ENCODE assay signal across 8 mouse cellular contexts in the genomic region with DNA sequence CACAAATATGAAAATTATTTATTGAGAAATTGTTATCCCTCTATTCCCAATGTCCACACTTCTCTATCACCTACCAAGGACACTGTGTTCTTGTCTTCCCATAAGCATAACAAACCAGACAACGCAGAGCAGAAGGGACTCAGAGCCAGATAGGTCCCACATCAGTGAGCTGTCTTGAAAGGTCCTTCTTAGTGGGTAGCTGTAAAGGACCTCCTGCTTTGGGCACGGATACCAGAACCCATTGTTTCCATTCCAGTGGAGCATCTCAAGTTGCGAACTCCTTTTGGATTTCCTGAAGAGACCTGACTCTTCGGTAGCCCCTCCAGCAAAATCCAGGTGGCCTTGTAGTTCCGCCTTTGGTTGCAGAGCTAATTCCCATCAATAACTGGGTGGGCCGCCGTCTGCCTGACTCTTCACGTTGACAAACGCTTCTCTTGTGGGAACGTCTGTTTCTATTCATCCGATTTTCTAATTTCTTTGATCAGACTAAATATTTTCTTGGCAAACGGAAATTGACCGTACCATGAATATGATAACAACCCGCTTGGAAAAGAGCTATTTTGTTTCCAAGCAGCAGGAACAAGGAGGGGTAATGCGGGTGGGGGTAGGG. TPM values are rescaled to one million over a fixed set of nuclear protein-coding genes. Genes with fewer than 3 reads are reported as not detected.
DNase-seq lines count a peak whose midpoint lies in the region; ATAC-seq lines count a peak whose summit lies in the region.

No protein-coding gene starts in this region.

- peaks cover 2% of the 10 kb centered on the region; the same call in 1 of the 2 replicates for H3K4me1 ChIP-seq in liver, embryonic 11.5 days (replicated peaks; ENCODE audit: control insufficient read depth, insufficient read depth, low read length)
- peaks cover 50% of the 10 kb centered on the region for H3K4me1 ChIP-seq in embryonic facial prominence, embryonic 12.5 days

- no peak for ATAC-seq in liver, embryonic 11.5 days (replicated peaks; ENCODE audit: low FRiP score)
- ATAC-seq in embryonic facial prominence, embryonic 12.5 days (ENCODE audit: insufficient number of reproducible peaks, insufficient read depth, low FRiP score, low TSS enrichment): no peak
- no peak for ATAC-seq in frontal cortex, adult (ENCODE audit: low TSS enrichment)

- peak overlapping the region; percentile 65 for H3K4me2 ChIP-seq in liver, embryonic 11.5 days
- peak overlapping the region; percentile 85 for H3K4me2 ChIP-seq in embryonic facial prominence, embryonic 12.5 days (replicated peaks)

- WGBS in liver, embryonic 11.5 days: 22% methylated on average over 15 of the region's 15 CpGs
- WGBS in embryonic facial prominence, embryonic 12.5 days: 6% methylated on average over 15 of the region's 15 CpGs

- H3K36me3 ChIP-seq in liver, embryonic 11.5 days (ENCODE audit: control insufficient read depth, insufficient read depth, low read length): no peaks in the 10 kb centered on the region
- H3K36me3 ChIP-seq in embryonic facial prominence, embryonic 12.5 days: no peaks in the 10 kb centered on the region

- peak overlapping the region; percentile 42 for H3K4me3 ChIP-seq in liver, embryonic 11.5 days (ENCODE audit: low read depth, low read length)
- H3K4me3 ChIP-seq in embryonic facial prominence, embryonic 12.5 days: 0 out of 2 replicates have a peak overlapping the region, but pooled peaks have one; percentile 16

- H3K27me3 ChIP-seq in liver, embryonic 11.5 days (replicated peaks; ENCODE audit: control insufficient read depth, insufficient read depth, low read length): peaks cover 65% of the 10 kb centered on the region
- H3K27me3 ChIP-seq in embryonic facial prominence, embryonic 12.5 days: no peaks in the 10 kb centered on the region

- intact Hi-C loops in heart, postnatal 14 days (cut with DNase I): no loop called here

- H3K27ac ChIP-seq in liver, embryonic 11.5 days (ENCODE audit: low read depth, low read length): no peak overlapping the region
- H3K27ac ChIP-seq in embryonic facial prominence, embryonic 12.5 days: peak overlapping the region; percentile 95

- H3K9me3 ChIP-seq in liver, embryonic 11.5 days (ENCODE audit: control insufficient read depth, low read length): no peaks in the 10 kb centered on the region
- no peaks in the 10 kb centered on the region for H3K9me3 ChIP-seq in embryonic facial prominence, embryonic 12.5 days

- H3K9ac ChIP-seq in liver, embryonic 11.5 days (ENCODE audit: low read depth, low read length): no peak overlapping the region
- peak overlapping the region; percentile 66; the same call in 1 of the 2 replicates for H3K9ac ChIP-seq in embryonic facial prominence, embryonic 12.5 days

- peak; percentile 79 for DNase-seq in heart, adult 11 months
- no peak for DNase-seq in heart, postnatal 14 days
- DNase-seq in liver, embryonic 11.5 days (ENCODE audit: low spot score): no peak
- DNase-seq in liver: no peak
- peak; percentile 41 for DNase-seq in neural tube, embryonic 10.5 days (ENCODE audit: extremely low spot score, low spot score)
- DNase-seq in gastrocnemius, postnatal 25 days: no peak

RNA-seq across cellular contexts. Expression of a gene that starts 1.0 kb away (rescaled TPM):
- under 1 TPM; 0.61 to 0.98 TPM for total RNA-seq in heart, postnatal 14 days (2021)
- polyA plus RNA-seq in liver, embryonic 11.5 days (2014; fragmentation: Nextera tagmentation; extraction: Ambion mirVana): 2.0 and 2.2 TPM in 2 replicates
- 73.0 and 75.3 TPM in 2 replicates for polyA plus RNA-seq in embryonic facial prominence, embryonic 12.5 days (2016; fragmentation: Nextera tagmentation; extraction: Ambion mirVana)
- total RNA-seq in gastrocnemius, postnatal 25 days (2021): 10 to 100 TPM; 47.7 to 51.0 TPM

RNA-seq across cellular contexts. Expression of a gene that starts 58.6 kb away (rescaled TPM):
- 1 to 10 TPM; 2.2 to 2.8 TPM for total RNA-seq in heart, postnatal 14 days (2021)
- 1.4 and 1.6 TPM in 2 replicates for polyA plus RNA-seq in liver, embryonic 11.5 days (2014; fragmentation: Nextera tagmentation; extraction: Ambion mirVana)
- polyA plus RNA-seq in embryonic facial prominence, embryonic 12.5 days (2016; fragmentation: Nextera tagmentation; extraction: Ambion mirVana): 13.5 and 13.7 TPM in 2 replicates
- total RNA-seq in gastrocnemius, postnatal 25 days (2021): 10 to 100 TPM; 12.3 to 13.2 TPM

Comparison
In these comparisons a context has a peak if more than half of its experiments do, and no peak if none do; other contexts are left out.
1. DNase-seq: peak in heart, adult 11 months (single experiment) and neural tube, embryonic 10.5 days (single experiment); none in heart, postnatal 14 days (0 of 2), liver, embryonic 11.5 days (single experiment), liver (single experiment) and gastrocnemius, postnatal 25 days (single experiment).
2. RNA of a gene that starts 1.0 kb away (total RNA-seq): 47.7 to 51.0 TPM in gastrocnemius, postnatal 25 days; 0.61 to 0.98 TPM in heart, postnatal 14 days; every median in the first group is over 10 times any median in the second.